Mouse (Mus musculus): ENCODE results near the gene Fndc7. TPM values are rescaled to one million over a fixed set of nuclear protein-coding genes. Genes with fewer than 3 reads are reported as not detected.
A peak's percentile ranks its signal among the peaks of the same experiment; 100 is the strongest.

The Fndc7 gene
- polyA plus RNA-seq (2015; fragmentation: Nextera tagmentation; extraction: Ambion mirVana), result 0.10 and 0.21 TPM in 2 replicates

DNA sequence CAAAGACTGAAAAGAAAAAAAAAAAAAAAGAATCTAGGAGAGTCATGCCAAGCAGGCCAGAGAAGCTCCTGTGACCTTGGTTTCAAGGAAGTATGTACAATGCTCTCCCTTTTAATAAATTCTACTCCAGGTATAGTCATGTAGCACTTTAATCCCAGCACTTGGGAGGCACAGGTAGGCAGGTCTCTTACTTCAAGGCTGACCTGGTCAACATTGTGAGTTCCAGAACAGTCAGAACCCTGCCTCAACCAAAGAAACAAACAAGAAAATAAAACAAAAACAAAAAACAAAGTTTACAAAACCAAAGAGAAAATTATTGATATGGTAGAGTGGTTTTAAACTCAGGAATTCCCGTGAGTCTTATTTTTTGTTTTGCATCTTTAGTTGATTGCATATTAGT lies at the start of gene Fndc7:
Fndc7 (minus strand) TSS at position 101 of the 400 bp plus-strand sequence.
- Histone ChIP-seq H3K27me3 (ENCODE audit: control insufficient read depth, insufficient read depth, low read length) (no peaks in the 10 kb centered on the region), H3K27ac (ENCODE audit: low read length) (no peak within 1 kb of the TSS), H3K36me3 (ENCODE audit: control insufficient read depth, insufficient read depth) (no peaks in the 10 kb centered on the region), H3K9me3 (replicated peaks; ENCODE audit: control insufficient read depth, low read length) (no peaks in the 10 kb centered on the region), H3K4me3 (ENCODE audit: low read length) (no peak within 1 kb of the TSS), H3K4me2 (ENCODE audit: low read depth, low read length) (no peak within 1 kb of the TSS), H3K4me1 (ENCODE audit: control insufficient read depth, insufficient read depth, low read length) (peaks cover 17% of the 10 kb centered on the region), H3K9ac (ENCODE audit: low read length) (no peak within 1 kb of the TSS)
- ATAC-seq (replicated peaks; ENCODE audit: extremely low read depth, insufficient read depth, low FRiP score), result no peak
- WGBS, result 82% methylated on average over 1 of the region's 1 CpGs

DNA sequence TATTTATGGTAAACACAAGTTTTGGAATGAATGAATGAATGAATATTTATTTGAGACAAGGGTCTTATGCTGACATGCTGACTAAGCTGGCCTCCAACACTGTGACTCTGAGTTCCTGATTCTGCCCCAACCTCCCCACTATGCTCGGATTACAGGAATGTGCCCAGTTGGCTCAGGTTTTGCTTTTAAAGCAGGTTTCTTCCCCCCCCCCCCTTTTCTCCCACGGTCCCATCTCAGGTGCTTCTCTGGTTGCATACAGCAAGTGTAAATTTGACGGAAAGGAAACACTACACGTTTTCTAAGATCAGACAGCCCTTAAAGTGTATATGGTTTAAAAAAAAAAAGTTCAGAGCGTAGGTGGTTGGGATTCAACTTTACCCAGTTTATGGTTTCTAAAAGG lies 49.8 kb upstream of the Fndc7 start, which contains the start of gene Henmt1:
Henmt1 (plus strand) TSS at position 301 of the 400 bp plus-strand sequence.
- H3K4me3 ChIP-seq (ENCODE audit: low read length), result peak within 1 kb of the TSS; percentile 31
- no peak for ATAC-seq (replicated peaks; ENCODE audit: extremely low read depth, insufficient read depth, low FRiP score)
- H3K27me3 ChIP-seq (ENCODE audit: control insufficient read depth, insufficient read depth, low read length), result peaks cover 2% of the 10 kb centered on the region; the same call in 1 of the 2 replicates
- no peaks in the 10 kb centered on the region for H3K36me3 ChIP-seq (ENCODE audit: control insufficient read depth, insufficient read depth)
- 89% methylated on average over 5 of the region's 5 CpGs for WGBS
- no peak within 1 kb of the TSS for H3K27ac ChIP-seq (ENCODE audit: low read length)
- H3K4me1 ChIP-seq (ENCODE audit: control insufficient read depth, insufficient read depth, low read length), result no peaks in the 10 kb centered on the region
- no peaks in the 10 kb centered on the region for H3K9me3 ChIP-seq (replicated peaks; ENCODE audit: control insufficient read depth, low read length)
- no peak within 1 kb of the TSS for H3K9ac ChIP-seq (ENCODE audit: low read length)
- H3K4me2 ChIP-seq (ENCODE audit: low read depth, low read length), result peak within 1 kb of the TSS; percentile 59

DNA sequence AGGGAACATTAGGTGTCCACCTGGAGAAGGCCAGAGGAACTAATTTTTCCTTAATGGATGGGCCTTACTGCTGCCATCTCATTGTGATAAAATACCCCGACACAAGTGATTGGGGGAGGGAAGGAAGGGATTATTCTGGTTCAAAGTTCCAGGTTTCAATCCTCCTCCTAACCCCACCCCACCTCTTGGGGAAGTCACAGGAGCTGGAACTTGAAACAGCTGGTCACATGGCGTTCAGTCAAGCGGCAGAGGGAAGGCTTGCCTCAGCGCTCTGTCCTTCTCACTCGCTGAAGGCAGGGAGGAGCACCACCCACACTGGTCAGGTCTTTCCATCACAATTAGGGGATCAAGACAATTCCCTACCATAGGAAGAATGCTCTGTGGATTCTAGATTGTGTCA lies 48.9 kb upstream of the Fndc7 start:
- no peak overlapping the region for H3K4me3 ChIP-seq (ENCODE audit: low read length)
- H3K4me2 ChIP-seq (ENCODE audit: low read depth, low read length), result no peak overlapping the region
- H3K27me3 ChIP-seq (ENCODE audit: control insufficient read depth, insufficient read depth, low read length), result peaks cover 2% of the 10 kb centered on the region; the same call in 1 of the 2 replicates
- 91% methylated on average over 5 of the region's 5 CpGs for WGBS
- no peaks in the 10 kb centered on the region for H3K9me3 ChIP-seq (replicated peaks; ENCODE audit: control insufficient read depth, low read length)
- ATAC-seq (replicated peaks; ENCODE audit: extremely low read depth, insufficient read depth, low FRiP score), result no peak
- H3K9ac ChIP-seq (ENCODE audit: low read length), result no peak overlapping the region
- no peaks in the 10 kb centered on the region for H3K4me1 ChIP-seq (ENCODE audit: control insufficient read depth, insufficient read depth, low read length)
- no peaks in the 10 kb centered on the region for H3K36me3 ChIP-seq (ENCODE audit: control insufficient read depth, insufficient read depth)
- no peak overlapping the region for H3K27ac ChIP-seq (ENCODE audit: low read length)

DNA sequence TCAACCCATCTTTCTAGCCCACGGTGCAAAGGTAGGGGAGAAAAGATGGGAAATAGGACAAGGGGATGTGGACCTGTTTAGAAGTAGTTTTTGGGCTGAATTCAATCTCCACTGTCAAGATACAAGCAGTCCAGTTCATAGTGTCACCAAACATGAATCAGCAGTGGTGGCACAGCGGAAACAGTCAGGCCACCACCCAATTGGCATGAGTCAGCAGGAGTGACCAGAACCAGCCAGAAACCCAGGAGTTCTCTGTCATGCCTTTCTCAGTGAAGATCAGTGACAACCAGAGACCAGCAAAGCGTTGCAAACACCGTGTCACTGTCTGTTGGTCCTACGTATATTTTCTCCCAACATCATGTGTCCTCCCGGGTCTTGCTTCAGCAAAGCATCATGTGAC lies 43.7 kb upstream of the Fndc7 start:
- Histone ChIP-seq H3K9me3 (replicated peaks; ENCODE audit: control insufficient read depth, low read length) (0 out of 2 replicates have a peak, but pooled peaks cover 3% of the 10 kb centered on the region), H3K27me3 (ENCODE audit: control insufficient read depth, insufficient read depth, low read length) (no peaks in the 10 kb centered on the region), H3K4me3 (ENCODE audit: low read length) (no peak overlapping the region), H3K4me1 (ENCODE audit: control insufficient read depth, insufficient read depth, low read length) (no peaks in the 10 kb centered on the region), H3K4me2 (ENCODE audit: low read depth, low read length) (no peak overlapping the region), H3K36me3 (ENCODE audit: control insufficient read depth, insufficient read depth) (no peaks in the 10 kb centered on the region), H3K27ac (ENCODE audit: low read length) (no peak overlapping the region), H3K9ac (ENCODE audit: low read length) (no peak overlapping the region)
- ATAC-seq (replicated peaks; ENCODE audit: extremely low read depth, insufficient read depth, low FRiP score), result no peak
- 90% methylated on average over 6 of the region's 6 CpGs for WGBS

DNA sequence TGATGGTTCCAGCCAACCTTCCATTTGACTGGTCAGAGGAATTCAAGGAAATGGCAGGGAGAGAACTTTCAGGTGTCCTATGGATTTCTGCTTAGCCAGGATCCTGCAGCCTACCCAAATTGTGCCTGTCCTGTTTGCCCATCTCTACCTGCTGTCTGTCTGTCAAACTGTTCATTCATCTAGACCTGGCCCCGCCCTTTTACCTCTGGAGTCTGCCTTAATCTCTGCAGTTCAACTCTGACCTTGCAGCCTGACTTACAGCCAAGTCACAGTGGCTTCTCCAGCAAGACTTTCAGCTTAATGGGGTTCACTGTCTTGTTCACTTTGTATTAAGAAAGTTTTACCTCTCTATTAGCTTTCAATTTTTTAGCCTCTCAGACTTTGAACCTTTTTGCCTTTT lies 36.5 kb upstream of the Fndc7 start:
- Histone ChIP-seq H3K9me3 (replicated peaks; ENCODE audit: control insufficient read depth, low read length) (0 out of 2 replicates have a peak, but pooled peaks cover 3% of the 10 kb centered on the region), H3K4me3 (ENCODE audit: low read length) (no peak overlapping the region), H3K27ac (ENCODE audit: low read length) (no peak overlapping the region), H3K36me3 (ENCODE audit: control insufficient read depth, insufficient read depth) (no peaks in the 10 kb centered on the region), H3K27me3 (ENCODE audit: control insufficient read depth, insufficient read depth, low read length) (no peaks in the 10 kb centered on the region), H3K4me1 (ENCODE audit: control insufficient read depth, insufficient read depth, low read length) (no peaks in the 10 kb centered on the region), H3K9ac (ENCODE audit: low read length) (no peak overlapping the region), H3K4me2 (ENCODE audit: low read depth, low read length) (no peak overlapping the region)
- 86% methylated on average over 1 of the region's 1 CpGs for WGBS
- ATAC-seq (replicated peaks; ENCODE audit: extremely low read depth, insufficient read depth, low FRiP score), result no peak

DNA sequence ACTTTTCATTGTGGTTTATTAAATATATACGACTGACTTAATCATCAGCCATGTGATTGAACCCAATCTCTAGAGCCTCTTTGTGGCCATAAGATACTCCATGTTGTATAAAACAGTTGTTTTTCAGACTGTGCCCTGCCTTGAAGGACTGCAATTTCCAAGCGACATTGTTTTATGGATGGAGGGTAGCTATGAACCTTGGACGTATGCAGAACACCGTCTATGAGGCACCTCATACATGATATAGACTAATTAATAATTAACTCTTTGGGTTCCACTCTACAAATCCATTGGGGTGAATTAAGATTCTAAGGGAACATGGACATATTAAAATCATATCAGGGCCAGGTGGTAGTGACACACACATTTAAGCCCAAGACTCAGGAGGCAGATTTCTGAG lies 35.9 kb upstream of the Fndc7 start:
- no peak overlapping the region for H3K4me3 ChIP-seq (ENCODE audit: low read length)
- H3K4me2 ChIP-seq (ENCODE audit: low read depth, low read length), result no peak overlapping the region
- no peaks in the 10 kb centered on the region for H3K36me3 ChIP-seq (ENCODE audit: control insufficient read depth, insufficient read depth)
- H3K9me3 ChIP-seq (replicated peaks; ENCODE audit: control insufficient read depth, low read length), result 0 out of 2 replicates have a peak, but pooled peaks cover 3% of the 10 kb centered on the region
- no peaks in the 10 kb centered on the region for H3K4me1 ChIP-seq (ENCODE audit: control insufficient read depth, insufficient read depth, low read length)
- H3K27me3 ChIP-seq (ENCODE audit: control insufficient read depth, insufficient read depth, low read length), result no peaks in the 10 kb centered on the region
- H3K9ac ChIP-seq (ENCODE audit: low read length), result no peak overlapping the region
- no peak for ATAC-seq (replicated peaks; ENCODE audit: extremely low read depth, insufficient read depth, low FRiP score)
- WGBS, result 80% methylated on average over 4 of the region's 4 CpGs
- H3K27ac ChIP-seq (ENCODE audit: low read length), result no peak overlapping the region

DNA sequence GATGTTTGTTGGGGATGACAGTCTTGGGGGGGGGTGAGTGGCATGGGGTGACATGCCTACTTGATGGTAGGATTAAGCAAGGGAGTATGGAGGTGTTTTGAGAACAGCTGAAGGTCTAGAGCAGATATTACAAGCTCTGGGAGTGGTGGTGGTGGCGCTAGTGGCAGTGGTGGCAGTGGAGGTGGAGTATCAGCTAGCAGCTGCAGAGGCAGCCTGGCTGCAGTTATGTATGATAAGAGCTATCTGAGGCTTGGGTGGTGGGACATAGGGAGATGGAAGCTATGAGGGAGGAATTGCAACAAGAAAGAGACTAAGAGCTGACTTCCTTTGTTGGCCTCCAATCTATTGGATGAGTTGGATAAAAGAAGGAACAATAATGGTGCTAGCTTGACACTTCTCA lies 32.0 kb upstream of the Fndc7 start:
- 65% methylated on average over 1 of the region's 1 CpGs for WGBS
- H3K9ac ChIP-seq (ENCODE audit: low read length), result no peak overlapping the region
- H3K27ac ChIP-seq (ENCODE audit: low read length), result no peak overlapping the region
- H3K4me2 ChIP-seq (ENCODE audit: low read depth, low read length), result no peak overlapping the region
- H3K27me3 ChIP-seq (ENCODE audit: control insufficient read depth, insufficient read depth, low read length), result no peaks in the 10 kb centered on the region
- H3K4me1 ChIP-seq (ENCODE audit: control insufficient read depth, insufficient read depth, low read length), result no peaks in the 10 kb centered on the region
- no peak overlapping the region for H3K4me3 ChIP-seq (ENCODE audit: low read length)
- H3K9me3 ChIP-seq (replicated peaks; ENCODE audit: control insufficient read depth, low read length), result no peaks in the 10 kb centered on the region
- H3K36me3 ChIP-seq (ENCODE audit: control insufficient read depth, insufficient read depth), result no peaks in the 10 kb centered on the region
- ATAC-seq (replicated peaks; ENCODE audit: extremely low read depth, insufficient read depth, low FRiP score), result no peak

DNA sequence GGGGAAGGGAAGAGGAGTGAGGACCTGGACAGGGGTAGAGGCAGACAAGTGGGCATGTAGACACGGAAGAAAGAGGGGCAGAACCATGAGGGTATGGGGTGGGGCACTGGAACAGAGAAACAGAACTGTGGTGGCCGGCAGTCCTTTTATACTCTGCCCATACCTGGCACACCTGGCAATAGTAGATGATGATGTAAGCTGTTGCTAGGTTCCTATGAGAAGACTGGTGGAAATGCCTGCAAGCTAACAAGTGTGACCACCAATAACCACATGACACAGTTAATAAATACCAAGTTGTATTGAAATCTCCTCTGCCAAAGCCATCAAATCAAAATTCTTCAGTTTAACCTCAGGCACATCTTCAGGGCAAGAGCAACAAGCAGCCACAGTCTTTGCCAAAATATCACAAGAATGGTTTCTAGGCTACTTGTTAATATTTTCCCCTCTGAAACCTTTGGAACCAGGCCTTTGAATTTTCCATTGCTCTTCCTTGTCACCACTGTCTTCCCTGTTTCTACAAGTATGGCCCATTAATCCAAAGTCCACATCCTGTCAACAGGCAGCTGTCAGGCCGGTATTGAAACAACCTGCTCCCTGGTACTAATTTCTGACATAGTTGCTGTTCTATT lies 30.7 kb upstream of the Fndc7 start:
- Histone ChIP-seq H3K36me3 (ENCODE audit: control insufficient read depth, insufficient read depth) (no peaks in the 10 kb centered on the region), H3K9ac (ENCODE audit: low read length) (no peak overlapping the region)
- WGBS, result 81% methylated on average over 3 of the region's 3 CpGs

DNA sequence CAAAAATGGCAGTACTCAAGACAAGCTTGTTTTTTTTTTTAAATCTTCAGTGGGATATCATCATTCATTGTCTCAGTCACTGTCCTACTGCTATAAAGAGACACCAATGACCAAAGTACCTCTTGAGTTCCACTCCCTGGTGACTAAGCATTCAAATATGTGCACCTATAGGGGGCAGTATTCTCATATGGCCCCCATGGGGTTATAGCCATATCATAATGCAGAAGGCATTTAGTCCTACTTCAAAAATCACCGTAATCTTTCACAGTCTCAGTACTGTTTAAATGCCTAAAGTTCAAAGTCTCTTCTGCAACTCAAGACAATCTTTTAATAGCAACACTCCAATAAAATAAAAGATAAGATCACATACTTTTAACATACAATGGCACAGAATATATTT lies 29.0 kb upstream of the Fndc7 start:
- Histone ChIP-seq H3K36me3 (ENCODE audit: control insufficient read depth, insufficient read depth) (no peaks in the 10 kb centered on the region), H3K4me2 (ENCODE audit: low read depth, low read length) (no peak overlapping the region), H3K27ac (ENCODE audit: low read length) (no peak overlapping the region), H3K4me3 (ENCODE audit: low read length) (no peak overlapping the region), H3K9me3 (replicated peaks; ENCODE audit: control insufficient read depth, low read length) (no peaks in the 10 kb centered on the region), H3K27me3 (ENCODE audit: control insufficient read depth, insufficient read depth, low read length) (no peaks in the 10 kb centered on the region), H3K9ac (ENCODE audit: low read length) (no peak overlapping the region), H3K4me1 (ENCODE audit: control insufficient read depth, insufficient read depth, low read length) (no peaks in the 10 kb centered on the region)
- ATAC-seq (replicated peaks; ENCODE audit: extremely low read depth, insufficient read depth, low FRiP score), result no peak
- 86% methylated on average over 1 of the region's 1 CpGs for WGBS

More for the DNA sequence above, 30.7 kb upstream of the Fndc7 start:
- H3K27ac ChIP-seq (ENCODE audit: low read length), result no peak overlapping the region
- no peak for ATAC-seq (replicated peaks; ENCODE audit: extremely low read depth, insufficient read depth, low FRiP score)
- H3K27me3 ChIP-seq (ENCODE audit: control insufficient read depth, insufficient read depth, low read length), result no peaks in the 10 kb centered on the region
- no peak overlapping the region for H3K4me3 ChIP-seq (ENCODE audit: low read length)
- no peak overlapping the region for H3K4me2 ChIP-seq (ENCODE audit: low read depth, low read length)
- H3K4me1 ChIP-seq (ENCODE audit: control insufficient read depth, insufficient read depth, low read length), result no peaks in the 10 kb centered on the region
- H3K9me3 ChIP-seq (replicated peaks; ENCODE audit: control insufficient read depth, low read length), result no peaks in the 10 kb centered on the region

Measured in heart, embryonic 16.5 days (tissue).